ENCODE assay signal across 8 mouse cellular contexts in genomic region chr4:140960781-140961466, GRCm38 (mm10). TPM values are rescaled to one million over a fixed set of nuclear protein-coding genes. Genes with fewer than 3 reads are reported as not detected.
DNase-seq lines count a peak whose midpoint lies in the region; ATAC-seq and TF ChIP-seq lines count a peak whose summit lies in the region.

Gene Sdhb (plus strand): TSS chr4:140961203.

- H3K4me2 ChIP-seq in embryonic facial prominence, embryonic 15.5 days (replicated peaks) = peak within 1 kb of the TSS; percentile 90
- H3K4me2 ChIP-seq in limb, embryonic 14.5 days (replicated peaks; ENCODE audit: low read depth, low read length, severe bottlenecking) = peak within 1 kb of the TSS; percentile 91
- peak within 1 kb of the TSS; percentile 86 for H3K4me2 ChIP-seq in midbrain, postnatal 0 days (ENCODE audit: low read depth, low read length, poor library complexity, severe bottlenecking)

- H3K9me3 ChIP-seq in embryonic facial prominence, embryonic 15.5 days (replicated peaks) = no peaks in the 10 kb centered on the region
- H3K9me3 ChIP-seq in limb, embryonic 14.5 days (ENCODE audit: control insufficient read depth, low read length) = no peaks in the 10 kb centered on the region
- no peaks in the 10 kb centered on the region for H3K9me3 ChIP-seq in midbrain, postnatal 0 days (ENCODE audit: low read length)

- WGBS in bone marrow, adult 2 months = 4% methylated on average over 37 of the region's 37 CpGs
- WGBS in embryonic facial prominence, embryonic 15.5 days = 2% methylated on average over 37 of the region's 37 CpGs
- WGBS in limb, embryonic 14.5 days = 2% methylated on average over 37 of the region's 37 CpGs
- 4% methylated on average over 37 of the region's 37 CpGs for WGBS in midbrain, postnatal 0 days

- no peak for TF ChIP-seq CTCF in bone marrow, adult 2 months (IDR thresholded peaks at IDR 0.05; ENCODE audit: control insufficient read depth, insufficient read depth, low read length)
- peak; percentile 19; the same call in 1 of the 2 replicates for TF ChIP-seq CTCF in midbrain, postnatal 0 days (IDR thresholded peaks at IDR 0.05)

- H3K4me1 ChIP-seq in bone marrow, adult 2 months (ENCODE audit: control insufficient read depth, insufficient read depth, low read length) = peaks cover 2% of the 10 kb centered on the region; the same call in 1 of the 2 replicates
- H3K4me1 ChIP-seq in embryonic facial prominence, embryonic 15.5 days = peaks cover 51% of the 10 kb centered on the region
- peaks cover 15% of the 10 kb centered on the region for H3K4me1 ChIP-seq in limb, embryonic 14.5 days (ENCODE audit: control insufficient read depth, insufficient read depth, low read length)
- H3K4me1 ChIP-seq in midbrain, postnatal 0 days (ENCODE audit: insufficient read depth, low read length) = peaks cover 14% of the 10 kb centered on the region; the same call in 1 of the 2 replicates

- peak; percentile 66; the same call in 1 of the 2 replicates for TF ChIP-seq POLR2A in bone marrow, adult 2 months (IDR thresholded peaks at IDR 0.05; ENCODE audit: borderline replicate concordance, control insufficient read depth, low read depth, low read length)
- TF ChIP-seq POLR2A in limb, embryonic 14.5 days (IDR thresholded peaks at IDR 0.05; ENCODE audit: borderline replicate concordance, extremely low read depth, insufficient read depth, insufficient read length) = peak; percentile 72; the same call in 1 of the 2 replicates

- peak; percentile 95 for ATAC-seq in embryonic facial prominence, embryonic 15.5 days (ENCODE audit: insufficient number of reproducible peaks, low FRiP score, low TSS enrichment, low read depth)
- peak; percentile 96 for ATAC-seq in limb, embryonic 14.5 days (ENCODE audit: low FRiP score, low read depth)
- ATAC-seq in midbrain, postnatal 0 days (ENCODE audit: low FRiP score) = peak; percentile 93

- H3K27me3 ChIP-seq in embryonic facial prominence, embryonic 15.5 days = no peaks in the 10 kb centered on the region
- no peaks in the 10 kb centered on the region for H3K27me3 ChIP-seq in limb, embryonic 14.5 days (ENCODE audit: control insufficient read depth, insufficient read depth, low read length)
- H3K27me3 ChIP-seq in midbrain, postnatal 0 days (ENCODE audit: insufficient read depth, low read length) = no peaks in the 10 kb centered on the region

- peak; percentile 99 for DNase-seq in 416B (ENCODE audit: low read depth)
- peak; percentile 98 for DNase-seq in heart, adult 8-10 months (ENCODE audit: low spot score)
- peak; percentile 99 for DNase-seq in kidney, adult 9 months
- peak; percentile 99 for DNase-seq in limb, embryonic 14.5 days (ENCODE audit: low spot score)
- peak; percentile 99 for DNase-seq in midbrain, postnatal 0 days (ENCODE audit: low spot score)
- DNase-seq in spleen, postnatal 14 days (ENCODE audit: low spot score in 2 of 2) = peak; percentile 83 to 86

- peak within 1 kb of the TSS; percentile 90 for H3K27ac ChIP-seq in bone marrow, adult 2 months (ENCODE audit: control insufficient read depth, insufficient read depth, low read depth, low read length, poor library complexity)
- peak within 1 kb of the TSS; percentile 85 for H3K27ac ChIP-seq in embryonic facial prominence, embryonic 15.5 days (replicated peaks)
- peak within 1 kb of the TSS; percentile 77 for H3K27ac ChIP-seq in limb, embryonic 14.5 days (replicated peaks; ENCODE audit: low read depth, low read length)
- H3K27ac ChIP-seq in midbrain, postnatal 0 days (ENCODE audit: low read depth, low read length) = peak within 1 kb of the TSS; percentile 94

- 0 out of 2 replicates have a peak, but pooled peaks cover 1% of the 10 kb centered on the region for H3K36me3 ChIP-seq in embryonic facial prominence, embryonic 15.5 days
- H3K36me3 ChIP-seq in limb, embryonic 14.5 days (ENCODE audit: control insufficient read depth, insufficient read depth, low read length) = no peaks in the 10 kb centered on the region
- no peaks in the 10 kb centered on the region; the same call in 1 of the 2 replicates for H3K36me3 ChIP-seq in midbrain, postnatal 0 days (ENCODE audit: insufficient read depth, low read length)

- peak within 1 kb of the TSS; percentile 90 for H3K9ac ChIP-seq in embryonic facial prominence, embryonic 15.5 days
- H3K9ac ChIP-seq in limb, embryonic 14.5 days (ENCODE audit: low read depth, low read length, severe bottlenecking) = peak within 1 kb of the TSS; percentile 91
- peak within 1 kb of the TSS; percentile 97 for H3K9ac ChIP-seq in midbrain, postnatal 0 days (replicated peaks; ENCODE audit: low read length, poor library complexity, severe bottlenecking)

- H3K4me3 ChIP-seq in bone marrow, adult 2 months (replicated peaks; ENCODE audit: control insufficient read depth, low read depth, low read length) = peak within 1 kb of the TSS; percentile 84
- H3K4me3 ChIP-seq in embryonic facial prominence, embryonic 15.5 days (replicated peaks) = peak within 1 kb of the TSS; percentile 94
- H3K4me3 ChIP-seq in limb, embryonic 14.5 days (replicated peaks; ENCODE audit: low read length) = peak within 1 kb of the TSS; percentile 91
- peak within 1 kb of the TSS; percentile 95 for H3K4me3 ChIP-seq in midbrain, postnatal 0 days (ENCODE audit: low read depth, low read length)

RNA-seq across cellular contexts. Expression of gene Sdhb, which starts in this region (rescaled TPM):
- 33.6 and 65.3 TPM in 2 replicates for polyA plus RNA-seq in bone marrow, adult 2 months (2011; ENCODE audit: insufficient read depth, insufficient read length, low replicate concordance, missing spikeins)
- polyA plus RNA-seq in embryonic facial prominence, embryonic 15.5 days (2015; fragmentation: Nextera tagmentation; extraction: Ambion mirVana) = 356 and 362 TPM in 2 replicates
- total RNA-seq in heart, adult 8-10 months (2022) = 1,000 to 10,000 TPM; 1,293 to 1,379 (median 1,312) TPM
- polyA plus RNA-seq in limb, embryonic 14.5 days (2012; rRNA removed) = 156 and 175 TPM in 2 replicates
- 380 and 381 TPM in 2 replicates for polyA plus RNA-seq in limb, embryonic 14.5 days (2014; fragmentation: Nextera tagmentation; extraction: Ambion mirVana)
- total RNA-seq in midbrain, postnatal 0 days (2014; rRNA removed) = 194 and 243 TPM in 2 replicates
- polyA plus RNA-seq in midbrain, postnatal 0 days (2015; fragmentation: Nextera tagmentation; extraction: Ambion mirVana) = 529 and 575 TPM in 2 replicates

Comparison
In these comparisons a context has a peak if more than half of its experiments do, and no peak if none do; other contexts are left out.
1. Peak in every context shown above with its lines: DNase-seq, ATAC-seq, H3K4me3 ChIP-seq and H3K27ac ChIP-seq.